Mouse (Mus musculus) G1E (cell line): ENCODE results near the gene Nr2c2. TPM values are rescaled to one million over a fixed set of nuclear protein-coding genes. Genes with fewer than 3 reads are reported as not detected.

Experiments
- ATAC-seq: 2 replicates; pipeline ENCODE4 v1.8.0; 2016; ENCODE audit warnings: mild to moderate bottlenecking; ENCODE audit not compliant: insufficient number of reproducible peaks, poor library complexity, low FRiP score, severe bottlenecking; ENCODE audit errors: extremely low read depth
- DNase-seq: peaks from one replicate; pipeline ENCODE4 v3.0.0; 2012; ENCODE audit warnings: low spot score
- H3K27me3 ChIP-seq: 2 replicates; pipeline ENCODE4 v1.6.1; 2012; ENCODE audit warnings: mild to moderate bottlenecking, low read length, inconsistent platforms; ENCODE audit not compliant: insufficient read depth
- H3K36me3 ChIP-seq: replicated peaks from 2 replicates; pipeline ENCODE3; 2012; ENCODE audit warnings: mild to moderate bottlenecking, inconsistent platforms
- H3K4me1 ChIP-seq: 2 replicates; pipeline ENCODE4 v1.6.1; 2012; ENCODE audit warnings: low read depth, low read length, inconsistent platforms, mixed read lengths; ENCODE audit not compliant: insufficient read depth
- H3K4me3 ChIP-seq: 2 replicates; pipeline ENCODE4 v1.5.1; 2012; ENCODE audit warnings: low read depth, mild to moderate bottlenecking, inconsistent platforms, low read length, moderate library complexity, mixed read lengths
- H3K9me3 ChIP-seq: replicated peaks from 2 replicates; pipeline ENCODE4 v1.6.1; 2012; ENCODE audit warnings: inconsistent platforms
- CTCF ChIP-seq: IDR thresholded peaks from 2 replicates; pipeline ENCODE4 v1.5.1; 2012; ENCODE audit warnings: low read depth, low read length, inconsistent platforms, mixed read lengths
- GATA1 ChIP-seq: IDR thresholded peaks from 2 replicates; pipeline ENCODE4 v1.6.1; 2012; ENCODE audit warnings: borderline replicate concordance, low read length, inconsistent platforms, mixed read lengths
- GATA2 ChIP-seq: IDR thresholded peaks from 2 replicates; pipeline ENCODE4 v1.6.1; 2012; ENCODE audit warnings: low read depth, low read length, inconsistent platforms, borderline replicate concordance
- POLR2AphosphoS5 ChIP-seq: IDR thresholded peaks from 2 replicates; pipeline ENCODE4 v1.6.1; 2012; ENCODE audit warnings: low read depth, low read length, inconsistent platforms; ENCODE audit not compliant: insufficient replicate concordance
- TAL1 ChIP-seq: conservative IDR thresholded peaks from 2 replicates; pipeline ENCODE4 v1.6.1; 2012; ENCODE audit warnings: low read depth, low read length, inconsistent platforms, mixed read lengths
- polyA plus RNA-seq: library from polyadenylated mRNA; stranded (reverse); fragments of >175 nt; gene quantifications from 2 replicates; pipeline ENCODE4 v1.2.3, GENCODE M21; 2012
- total RNA-seq, 2 experiments: library from RNA; stranded (forward) in 1 of 2; stranded (reverse) in 1 of 2; fragments of 200-1000 nt in 1 of 2; fragments of >200 nt in 1 of 2; fragmentation: Nextera tagmentation in 1 of 2; gene quantifications; 2 replicates each; pipeline ENCODE4 v1.2.3; 2014 to 2017

Nr2c2 gene
- total and polyA plus RNA-seq, 3 experiments, result 5.6 to 60.9 (median 47.9) TPM

- Histone ChIP-seq H3K4me1 (no peaks in the 10 kb centered on the region), H3K27me3 (no peaks in the 10 kb centered on the region), H3K36me3 (peaks cover 55% of the 10 kb centered on the region), H3K4me3 (no peak overlapping the region), H3K9me3 (no peaks in the 10 kb centered on the region)
- DNase-seq (no peak), ATAC-seq (no peak)
- TF ChIP-seq POLR2AphosphoS5, result no peak
- no peak for TF ChIP-seq CTCF
- TF ChIP-seq TAL1, result no peak
- no peak for TF ChIP-seq GATA2
- no peak for TF ChIP-seq GATA1
Observed at GRCm38 (mm10) chr6:92145881-92146280, 54.7 kb downstream of the Nr2c2 start.

- TF ChIP-seq TAL1, result no peak
- TF ChIP-seq GATA1, result no peak
- TF ChIP-seq GATA2, result no peak
- no peak for TF ChIP-seq POLR2AphosphoS5
- no peak for TF ChIP-seq CTCF
- H3K4me1 ChIP-seq, result no peaks in the 10 kb centered on the region
- DNase-seq (no peak), ATAC-seq (no peak)
- peaks cover 97% of the 10 kb centered on the region for H3K36me3 ChIP-seq
- H3K9me3 ChIP-seq, result no peaks in the 10 kb centered on the region
- no peaks in the 10 kb centered on the region for H3K27me3 ChIP-seq
- no peak overlapping the region for H3K4me3 ChIP-seq
Observed at GRCm38 (mm10) chr6:92153774-92154173, 62.6 kb downstream of the Nr2c2 start.

- Histone ChIP-seq H3K4me1 (no peaks in the 10 kb centered on the region), H3K27me3 (no peaks in the 10 kb centered on the region), H3K4me3 (no peak overlapping the region), H3K36me3 (peaks cover 99% of the 10 kb centered on the region), H3K9me3 (no peaks in the 10 kb centered on the region)
- no peak for DNase-seq
- no peak for TF ChIP-seq GATA1
- no peak for TF ChIP-seq CTCF
- no peak for TF ChIP-seq TAL1
- TF ChIP-seq GATA2, result no peak
- TF ChIP-seq POLR2AphosphoS5, result no peak
- no peak for ATAC-seq
Observed at GRCm38 (mm10) chr6:92158801-92159200, 67.6 kb downstream of the Nr2c2 start.

- Histone ChIP-seq H3K4me3 (no peak overlapping the region), H3K27me3 (no peaks in the 10 kb centered on the region), H3K4me1 (no peaks in the 10 kb centered on the region), H3K9me3 (no peaks in the 10 kb centered on the region), H3K36me3 (peaks cover 96% of the 10 kb centered on the region)
- ATAC-seq (no peak), DNase-seq (no peak)
- no peak for TF ChIP-seq TAL1
- TF ChIP-seq CTCF, result no peak
- no peak for TF ChIP-seq POLR2AphosphoS5
- TF ChIP-seq GATA2, result no peak
- no peak for TF ChIP-seq GATA1
Observed at GRCm38 (mm10) chr6:92162724-92163123, 71.5 kb downstream of the Nr2c2 start.

GRCm38 (mm10) chr6:92176450-92176849 lies 85.3 kb downstream of the Nr2c2 start:
- H3K4me3 ChIP-seq, result no peak overlapping the region
- TF ChIP-seq CTCF (no peak), GATA2 (no peak), TAL1 (no peak), POLR2AphosphoS5 (no peak), GATA1 (no peak)
- DNase-seq (no peak), ATAC-seq (no peak)
- peaks cover 16% of the 10 kb centered on the region for H3K4me1 ChIP-seq
- 0 out of 2 replicates have a peak, but pooled peaks cover 2% of the 10 kb centered on the region for H3K9me3 ChIP-seq
- no peaks in the 10 kb centered on the region for H3K27me3 ChIP-seq
- H3K36me3 ChIP-seq, result peaks cover 85% of the 10 kb centered on the region

- Histone ChIP-seq H3K9me3 (0 out of 2 replicates have a peak, but pooled peaks cover 2% of the 10 kb centered on the region), H3K27me3 (no peaks in the 10 kb centered on the region), H3K4me1 (peaks cover 42% of the 10 kb centered on the region), H3K4me3 (peak within 1 kb of the TSS; percentile 96), H3K36me3 (peaks cover 67% of the 10 kb centered on the region)
- peak; percentile 61 for ATAC-seq
- peak; percentile 68 for DNase-seq
- TF ChIP-seq GATA1 (no peak), GATA2 (no peak), POLR2AphosphoS5 (peak; percentile 26; the same call in 1 of the 2 replicates)
Observed at GRCm38 (mm10) chr6:92183621-92184131, 92.5 kb downstream of the Nr2c2 start, which contains the start of gene Mrps25. Gene Mrps25 (minus strand): TSS chr6:92184033.

- DNase-seq (no peak), ATAC-seq (peak; percentile 36; the same call in 1 of the 2 replicates)
- H3K36me3 ChIP-seq, result peaks cover 67% of the 10 kb centered on the region
- 0 out of 2 replicates have a peak, but pooled peaks cover 2% of the 10 kb centered on the region for H3K9me3 ChIP-seq
- no peaks in the 10 kb centered on the region for H3K27me3 ChIP-seq
- peak overlapping the region; percentile 96 for H3K4me3 ChIP-seq
- no peak for TF ChIP-seq TAL1
- peaks cover 42% of the 10 kb centered on the region for H3K4me1 ChIP-seq
Observed at GRCm38 (mm10) chr6:92184178-92184577, 93.0 kb downstream of the Nr2c2 start.
